Mouse (Mus musculus): Measurements from ENCODE around the gene Npr1. TPM values are rescaled to one million over a fixed set of nuclear protein-coding genes. Genes with fewer than 3 reads are reported as not detected.

The Npr1 gene
- total and polyA plus RNA-seq, 3 experiments: 16.1 to 35.0 (median 16.3) TPM

DNA sequence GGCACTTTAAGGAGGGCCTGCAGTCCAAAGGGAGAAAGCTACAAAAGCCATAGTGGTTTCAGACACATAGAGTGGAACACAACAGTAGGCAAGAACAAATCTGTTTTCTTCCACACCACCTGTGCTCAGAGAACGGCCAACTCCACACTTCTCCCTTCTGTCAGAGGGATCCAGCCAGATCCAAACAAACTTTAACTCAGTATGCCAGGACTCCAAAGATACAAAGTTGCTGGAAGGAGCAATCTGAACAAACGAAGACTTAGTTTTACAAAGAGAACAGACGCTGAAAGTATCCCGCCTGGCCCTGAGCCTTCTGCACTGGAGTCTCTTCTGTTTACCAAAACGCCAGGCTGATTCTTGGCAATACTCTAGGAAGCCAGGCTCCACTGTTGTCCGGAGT, 45.0 kb downstream of the Npr1 start:
- TF ChIP-seq EP300 (IDR thresholded peaks at IDR 0.05; ENCODE audit: insufficient read depth, low read depth, low read length) (no peak), POLR2A (IDR thresholded peaks at IDR 0.05; ENCODE audit: insufficient read depth, low read depth, low read length) (no peak), CTCF (IDR thresholded peaks at IDR 0.05) (no peak)
- Histone ChIP-seq H3K27ac (no peak overlapping the region), H3K27me3 (ENCODE audit: control insufficient read depth, insufficient read depth, low read length) (no peaks in the 10 kb centered on the region), H3K4me1 (ENCODE audit: control insufficient read depth, insufficient read depth, low read length) (no peaks in the 10 kb centered on the region), H3K36me3 (ENCODE audit: control insufficient read depth, insufficient read depth, low read length) (no peaks in the 10 kb centered on the region; the same call in 1 of the 2 replicates), H3K9ac (ENCODE audit: low read depth, low read length) (no peak overlapping the region), H3K4me3 (no peak overlapping the region), H3K79me2 (replicated peaks; ENCODE audit: control insufficient read depth, insufficient read depth, low read length) (no peaks in the 10 kb centered on the region)
- intact Hi-C loops (cut with DNase I): no loop called here
- DNase-seq: no peak
- WGBS: 92% methylated on average over 6 of the region's 6 CpGs

DNA sequence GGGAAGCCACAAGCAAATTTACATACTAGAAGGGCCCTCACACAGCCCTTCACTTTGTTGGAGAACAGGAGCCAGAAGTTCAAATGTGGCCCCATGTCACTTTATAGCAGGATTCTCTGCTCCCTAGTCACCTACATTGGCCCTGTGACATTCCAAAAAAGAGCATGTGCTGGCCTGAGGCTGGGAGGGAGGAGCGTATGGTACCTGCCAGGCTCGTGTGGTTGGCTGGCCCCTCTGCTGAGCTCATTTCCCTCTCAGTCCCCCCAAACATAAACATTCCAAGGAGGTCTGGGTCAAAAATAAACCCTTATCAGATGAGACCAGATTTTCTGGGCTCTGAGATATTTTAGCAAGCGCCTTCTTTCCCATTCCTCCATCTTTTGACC, 52.7 kb downstream of the Npr1 start:
- Histone ChIP-seq H3K36me3 (ENCODE audit: control insufficient read depth, insufficient read depth, low read length) (no peaks in the 10 kb centered on the region), H3K9ac (ENCODE audit: low read depth, low read length) (no peak overlapping the region), H3K4me3 (no peak overlapping the region), H3K79me2 (replicated peaks; ENCODE audit: control insufficient read depth, insufficient read depth, low read length) (no peaks in the 10 kb centered on the region), H3K27ac (no peak overlapping the region), H3K27me3 (ENCODE audit: control insufficient read depth, insufficient read depth, low read length) (no peaks in the 10 kb centered on the region), H3K4me1 (ENCODE audit: control insufficient read depth, insufficient read depth, low read length) (no peaks in the 10 kb centered on the region)
- intact Hi-C loops (cut with DNase I): loop anchor here (2.0 to 10.0 kb wide), 3 partner anchors 20 to 239 kb away; partner anchors contain the start of genes Ints3, S100a6 and S100a7a
- no peak for DNase-seq
- TF ChIP-seq CTCF (IDR thresholded peaks at IDR 0.05) (no peak), EP300 (IDR thresholded peaks at IDR 0.05; ENCODE audit: insufficient read depth, low read depth, low read length) (no peak), POLR2A (IDR thresholded peaks at IDR 0.05; ENCODE audit: insufficient read depth, low read depth, low read length) (no peak)
- WGBS: 62% methylated on average over 3 of the region's 3 CpGs

GRCm38 (mm10) chr3:90412312-90413010, 53.2 kb downstream of the Npr1 start:
- DNase-seq: peak; percentile 79 to 86
- no peak overlapping the region for H3K4me3 ChIP-seq
- H3K4me1 ChIP-seq (ENCODE audit: control insufficient read depth, insufficient read depth, low read length): no peaks in the 10 kb centered on the region
- intact Hi-C loops (cut with DNase I): loop anchor here (1.0 to 10.0 kb wide), 4 partner anchors 20 to 240 kb away; partner anchors contain the start of genes Ints3, S100a6 and S100a7a
- no peak overlapping the region for H3K27ac ChIP-seq
- H3K9ac ChIP-seq (ENCODE audit: low read depth, low read length): no peak overlapping the region
- no peaks in the 10 kb centered on the region for H3K27me3 ChIP-seq (ENCODE audit: control insufficient read depth, insufficient read depth, low read length)
- no peaks in the 10 kb centered on the region for H3K79me2 ChIP-seq (replicated peaks; ENCODE audit: control insufficient read depth, insufficient read depth, low read length)
- peak; percentile 87; the same call in 1 of the 2 replicates for TF ChIP-seq EP300 (IDR thresholded peaks at IDR 0.05; ENCODE audit: insufficient read depth, low read depth, low read length)
- TF ChIP-seq POLR2A (IDR thresholded peaks at IDR 0.05; ENCODE audit: insufficient read depth, low read depth, low read length): no peak
- H3K36me3 ChIP-seq (ENCODE audit: control insufficient read depth, insufficient read depth, low read length): no peaks in the 10 kb centered on the region
- WGBS: 32% methylated on average over 5 of the region's 5 CpGs

DNA sequence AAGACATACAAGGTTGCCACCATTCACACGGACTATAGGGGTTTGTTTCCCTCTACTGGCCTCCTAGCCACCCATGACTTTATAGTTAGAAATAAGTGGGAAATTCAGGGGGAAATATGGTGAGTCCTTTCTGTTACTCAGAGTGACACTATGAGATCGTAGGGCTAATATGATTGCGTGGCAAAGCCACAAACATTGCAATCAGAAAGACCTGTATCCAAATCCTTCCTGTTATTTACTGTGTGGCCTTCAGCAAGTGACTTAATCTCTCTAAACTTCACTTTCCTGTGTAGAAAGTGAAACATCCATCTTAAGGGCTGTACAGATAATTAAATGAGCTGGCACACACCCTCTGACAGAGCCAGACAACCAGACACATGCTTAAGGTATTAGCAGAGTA, 56.9 kb downstream of the Npr1 start:
- no peaks in the 10 kb centered on the region for H3K79me2 ChIP-seq (replicated peaks; ENCODE audit: control insufficient read depth, insufficient read depth, low read length)
- no peak overlapping the region for H3K9ac ChIP-seq (ENCODE audit: low read depth, low read length)
- H3K36me3 ChIP-seq (ENCODE audit: control insufficient read depth, insufficient read depth, low read length): no peaks in the 10 kb centered on the region
- H3K4me3 ChIP-seq: no peak overlapping the region
- H3K27me3 ChIP-seq (ENCODE audit: control insufficient read depth, insufficient read depth, low read length): no peaks in the 10 kb centered on the region
- intact Hi-C loops (cut with DNase I): no loop called here
- no peak overlapping the region for H3K27ac ChIP-seq
- no peak for DNase-seq
- 92% methylated on average over 3 of the region's 3 CpGs for WGBS
- TF ChIP-seq CTCF (IDR thresholded peaks at IDR 0.05) (no peak), EP300 (IDR thresholded peaks at IDR 0.05; ENCODE audit: insufficient read depth, low read depth, low read length) (no peak), POLR2A (IDR thresholded peaks at IDR 0.05; ENCODE audit: insufficient read depth, low read depth, low read length) (no peak)
- no peaks in the 10 kb centered on the region for H3K4me1 ChIP-seq (ENCODE audit: control insufficient read depth, insufficient read depth, low read length)

- no peak for DNase-seq
- Histone ChIP-seq H3K4me3 (no peak overlapping the region), H3K9ac (ENCODE audit: low read depth, low read length) (no peak overlapping the region), H3K79me2 (replicated peaks; ENCODE audit: control insufficient read depth, insufficient read depth, low read length) (no peaks in the 10 kb centered on the region), H3K36me3 (ENCODE audit: control insufficient read depth, insufficient read depth, low read length) (no peaks in the 10 kb centered on the region), H3K27ac (no peak overlapping the region), H3K4me1 (ENCODE audit: control insufficient read depth, insufficient read depth, low read length) (no peaks in the 10 kb centered on the region), H3K27me3 (ENCODE audit: control insufficient read depth, insufficient read depth, low read length) (no peaks in the 10 kb centered on the region)
- TF ChIP-seq POLR2A (IDR thresholded peaks at IDR 0.05; ENCODE audit: insufficient read depth, low read depth, low read length): no peak
- no peak for TF ChIP-seq EP300 (IDR thresholded peaks at IDR 0.05; ENCODE audit: insufficient read depth, low read depth, low read length)
- no peak for TF ChIP-seq CTCF (IDR thresholded peaks at IDR 0.05)
- WGBS: 94% methylated on average over 5 of the region's 5 CpGs
- intact Hi-C loops (cut with DNase I): no loop called here
Measured at GRCm38 (mm10) chr3:90406414-90406813, 59.3 kb downstream of the Npr1 start.

DNA sequence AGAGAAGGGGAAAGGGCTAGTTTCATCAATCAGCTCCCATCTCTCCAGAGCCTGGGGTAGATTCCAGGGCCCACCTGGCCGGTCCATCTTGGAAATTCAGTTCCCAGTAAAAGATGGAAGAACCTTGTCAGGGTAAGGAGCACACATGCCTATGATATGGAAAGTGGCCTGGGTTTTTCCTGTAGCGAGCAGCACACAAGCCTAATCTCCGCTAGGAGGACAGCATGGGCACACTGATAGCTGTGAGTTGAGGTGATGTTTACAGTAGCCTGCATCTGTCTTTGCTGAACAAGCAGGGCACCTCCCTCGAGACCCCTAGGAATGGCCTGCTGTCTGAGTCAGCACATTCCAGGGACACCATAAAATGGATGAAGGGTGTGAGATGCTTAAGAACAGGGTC, 61.1 kb downstream of the Npr1 start:
- WGBS: 83% methylated on average over 4 of the region's 4 CpGs
- TF ChIP-seq EP300 (IDR thresholded peaks at IDR 0.05; ENCODE audit: insufficient read depth, low read depth, low read length) (no peak), CTCF (IDR thresholded peaks at IDR 0.05) (no peak), POLR2A (IDR thresholded peaks at IDR 0.05; ENCODE audit: insufficient read depth, low read depth, low read length) (no peak)
- Histone ChIP-seq H3K79me2 (replicated peaks; ENCODE audit: control insufficient read depth, insufficient read depth, low read length) (no peaks in the 10 kb centered on the region), H3K4me3 (no peak overlapping the region), H3K27ac (no peak overlapping the region), H3K27me3 (ENCODE audit: control insufficient read depth, insufficient read depth, low read length) (no peaks in the 10 kb centered on the region), H3K4me1 (ENCODE audit: control insufficient read depth, insufficient read depth, low read length) (no peaks in the 10 kb centered on the region), H3K36me3 (ENCODE audit: control insufficient read depth, insufficient read depth, low read length) (no peaks in the 10 kb centered on the region), H3K9ac (ENCODE audit: low read depth, low read length) (no peak overlapping the region)
- intact Hi-C loops (cut with DNase I): no loop called here
- no peak for DNase-seq
